Mouse (Mus musculus) midbrain, embryonic 14.5 days (tissue): ENCODE measurements around the gene Pabpn1. TPM values are rescaled to one million over a fixed set of nuclear protein-coding genes. Genes with fewer than 3 reads are reported as not detected.

Experiments used
- ATAC-seq: fragments of 200-750 bp; cut with Nextera tagmentation; 2 replicates; pipeline ENCODE4 v1.8.0; 2017; ENCODE audit warnings: moderate number of reproducible peaks, moderate library complexity; ENCODE audit not compliant: low FRiP score, low TSS enrichment
- DNase-seq: peaks from one replicate; pipeline ENCODE4 v3.0.0-alpha.2; 2015
- H3K27ac ChIP-seq: fragments of 300-500 bp; sonication (generic); replicated peaks from 2 replicates; pipeline ENCODE4 v1.5.1; 2014; ENCODE audit warnings: mild to moderate bottlenecking, low read depth, low read length, moderate library complexity
- H3K27me3 ChIP-seq: fragments of 300-500 bp; sonication (generic); 2 replicates; pipeline ENCODE4 v1.6.1; 2014; ENCODE audit warnings: low read length, control low read depth, mixed read lengths; ENCODE audit not compliant: control insufficient read depth, insufficient read depth
- H3K36me3 ChIP-seq: fragments of 300-500 bp; sonication (generic); 2 replicates; pipeline ENCODE4 v1.6.1; 2014; ENCODE audit warnings: low read length, control low read depth; ENCODE audit not compliant: control insufficient read depth, insufficient read depth
- H3K4me1 ChIP-seq: fragments of 300-500 bp; sonication (generic); 2 replicates; pipeline ENCODE4 v1.6.1; 2014; ENCODE audit warnings: mild to moderate bottlenecking, antibody characterized with exemption, low read length, control low read depth; ENCODE audit not compliant: control insufficient read depth, insufficient read depth
- H3K4me2 ChIP-seq: fragments of 300-500 bp; sonication (generic); 2 replicates; pipeline ENCODE4 v1.6.1; 2014; ENCODE audit warnings: mild to moderate bottlenecking, low read length, moderate library complexity
- H3K4me3 ChIP-seq: fragments of 300-500 bp; sonication (generic); replicated peaks from 2 replicates; pipeline ENCODE4 v1.5.1; 2014; ENCODE audit warnings: low read depth, low read length
- H3K9ac ChIP-seq: fragments of 300-500 bp; sonication (generic); replicated peaks from 2 replicates; pipeline ENCODE4 v1.6.1; 2014; ENCODE audit warnings: mild to moderate bottlenecking, low read length, moderate library complexity
- H3K9me3 ChIP-seq: fragments of 300-500 bp; sonication (generic); 2 replicates; pipeline ENCODE4 v1.6.1; 2016; ENCODE audit warnings: low read length, control low read depth, mixed read lengths; ENCODE audit not compliant: control insufficient read depth
- whole genome bisulfite sequencing: fragments of 180-500 bp; shearing (Covaris S2); extraction: QIAGEN DNeasy Blood & Tissue Kit; methylation state at CpG from one replicate; pipeline ENCODE4 v1.1.7; 2014; 5-methylcytosine and 5-hydroxymethylcytosine counted together
- polyA plus RNA-seq: library from polyadenylated mRNA; unstranded; fragments of >200 nt; fragmentation: Nextera tagmentation; extraction: Ambion mirVana; gene quantifications from 2 replicates; pipeline ENCODE4 v1.2.1, GENCODE M21; 2014

Pabpn1 gene
- polyA plus RNA-seq, 1 experiment from 2014 or later = 171 TPM

DNA sequence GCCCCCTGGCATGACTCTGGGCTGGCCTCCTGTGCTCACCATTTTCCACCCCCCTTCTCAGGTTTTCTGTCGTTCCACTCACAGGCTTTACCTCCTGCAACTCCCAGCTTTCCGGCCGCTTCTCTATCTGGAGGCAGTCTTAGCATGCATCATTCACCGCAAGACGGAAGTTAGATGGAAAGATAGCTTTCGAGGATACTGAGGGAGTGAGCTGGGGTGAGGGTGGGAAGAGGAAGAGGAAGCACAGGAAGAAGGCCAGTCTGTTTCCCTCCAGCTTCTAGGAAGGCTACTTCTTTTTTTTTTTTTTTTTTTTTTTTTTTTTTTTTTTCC, 44.5 kb downstream of the Pabpn1 start:
- no peak overlapping the region for H3K9ac ChIP-seq
- ATAC-seq (no peak), DNase-seq (peak; percentile 4)
- no peak overlapping the region for H3K27ac ChIP-seq
- no peaks in the 10 kb centered on the region for H3K36me3 ChIP-seq
- 57% methylated on average over 6 of the region's 6 CpGs for WGBS
- no peaks in the 10 kb centered on the region for H3K9me3 ChIP-seq
- no peak overlapping the region for H3K4me3 ChIP-seq
- no peak overlapping the region for H3K4me2 ChIP-seq
- H3K4me1 ChIP-seq = peaks cover 11% of the 10 kb centered on the region
- H3K27me3 ChIP-seq = no peaks in the 10 kb centered on the region

DNA sequence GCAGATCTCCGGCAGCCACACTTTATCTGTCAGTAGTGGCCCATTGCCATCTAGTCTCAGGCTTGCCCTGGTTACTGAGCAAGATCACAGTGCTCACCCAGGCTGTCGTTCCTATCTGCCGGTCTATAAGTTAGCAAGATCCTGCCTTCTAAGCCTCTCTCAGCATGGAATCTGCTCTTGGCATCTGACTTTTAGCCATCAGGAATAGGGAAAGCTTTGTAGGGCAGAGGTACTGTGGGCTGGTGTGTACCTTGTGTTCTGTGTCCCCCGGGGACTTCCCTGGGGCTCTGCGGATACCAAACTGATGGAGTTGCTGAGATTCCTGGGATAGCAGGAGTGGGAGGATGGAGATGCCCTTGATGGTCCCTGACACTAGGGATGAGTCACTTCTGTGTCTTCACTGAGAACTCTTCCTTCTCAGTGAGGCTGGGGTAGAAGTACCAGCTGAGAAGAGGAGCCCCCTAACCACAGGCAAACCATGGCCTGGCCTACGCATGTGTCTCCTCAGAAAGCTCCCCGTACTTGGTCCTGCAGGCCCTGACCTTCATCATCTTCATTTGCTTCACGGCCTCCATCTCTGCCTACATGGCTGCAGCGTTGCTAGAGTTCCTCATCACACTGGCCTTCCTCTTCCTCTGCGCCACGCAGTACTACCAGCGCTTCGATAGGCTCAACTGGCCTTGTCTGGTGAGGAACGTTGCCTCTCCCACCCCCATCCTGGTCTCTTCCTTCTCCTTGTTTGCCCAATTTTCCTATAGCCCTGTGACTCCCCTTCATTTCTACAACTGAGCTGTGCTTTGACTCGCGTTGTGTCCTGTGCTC, 45.3 kb downstream of the Pabpn1 start:
- DNase-seq = no peak
- WGBS = 93% methylated on average over 16 of the region's 16 CpGs
- no peak overlapping the region for H3K9ac ChIP-seq
- peaks cover 11% of the 10 kb centered on the region for H3K4me1 ChIP-seq
- H3K4me2 ChIP-seq = no peak overlapping the region
- no peak overlapping the region for H3K27ac ChIP-seq
- no peaks in the 10 kb centered on the region for H3K36me3 ChIP-seq
- H3K27me3 ChIP-seq = no peaks in the 10 kb centered on the region
- no peak for ATAC-seq
- H3K9me3 ChIP-seq = no peaks in the 10 kb centered on the region
- H3K4me3 ChIP-seq = no peak overlapping the region

- DNase-seq = no peak
These were observed 46.3 kb downstream of the Pabpn1 start for GRCm38 (mm10) chr14:54938431-54939219.

GRCm38 (mm10) chr14:54939434-54940175, 47.3 kb downstream of the Pabpn1 start:
- no peak overlapping the region for H3K27ac ChIP-seq
- H3K4me3 ChIP-seq = no peak overlapping the region
- 54% methylated on average over 12 of the region's 12 CpGs for WGBS
- H3K4me2 ChIP-seq = no peak overlapping the region
- H3K9ac ChIP-seq = no peak overlapping the region
- H3K9me3 ChIP-seq = no peaks in the 10 kb centered on the region
- H3K36me3 ChIP-seq = no peaks in the 10 kb centered on the region
- H3K27me3 ChIP-seq = no peaks in the 10 kb centered on the region
- ATAC-seq (no peak), DNase-seq (peak; percentile 69)
- H3K4me1 ChIP-seq = peaks cover 6% of the 10 kb centered on the region; the same call in 1 of the 2 replicates

More at GRCm38 (mm10) chr14:54938431-54939219, 46.3 kb downstream of the Pabpn1 start:
- Histone ChIP-seq H3K9ac (no peak overlapping the region), H3K4me1 (peaks cover 6% of the 10 kb centered on the region; the same call in 1 of the 2 replicates), H3K9me3 (no peaks in the 10 kb centered on the region), H3K27ac (no peak overlapping the region), H3K4me3 (no peak overlapping the region), H3K36me3 (no peaks in the 10 kb centered on the region), H3K27me3 (no peaks in the 10 kb centered on the region), H3K4me2 (no peak overlapping the region)
- 83% methylated on average over 15 of the region's 15 CpGs for WGBS
- no peak for ATAC-seq

DNA sequence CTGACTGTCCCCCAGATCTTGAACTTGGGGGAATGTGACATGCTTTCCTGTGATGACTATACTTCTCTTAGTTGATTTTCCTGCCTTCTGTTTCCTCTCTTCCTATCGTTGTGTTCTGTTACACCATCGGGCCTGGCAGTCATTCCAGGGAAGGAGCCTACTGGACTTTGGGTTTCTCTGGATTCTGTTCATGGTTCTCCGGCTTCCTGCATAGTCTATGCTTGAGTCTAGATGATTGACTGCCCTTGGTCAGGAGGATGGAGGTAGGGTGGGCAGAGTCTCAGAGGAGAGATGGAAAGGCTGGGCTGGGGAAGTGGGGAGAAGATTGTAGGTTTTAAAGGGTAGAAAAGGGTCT, 47.9 kb downstream of the Pabpn1 start:
- Histone ChIP-seq H3K4me1 (peaks cover 6% of the 10 kb centered on the region; the same call in 1 of the 2 replicates), H3K4me3 (no peak overlapping the region), H3K9me3 (no peaks in the 10 kb centered on the region), H3K36me3 (no peaks in the 10 kb centered on the region), H3K4me2 (no peak overlapping the region), H3K27ac (no peak overlapping the region), H3K27me3 (no peaks in the 10 kb centered on the region), H3K9ac (no peak overlapping the region)
- ATAC-seq (no peak), DNase-seq (no peak)
- 86% methylated on average over 3 of the region's 3 CpGs for WGBS

GRCm38 (mm10) chr14:54941024-54941978, 49.0 kb downstream of the Pabpn1 start:
- WGBS = 74% methylated on average over 13 of the region's 13 CpGs

GRCm38 (mm10) chr14:54942479-54942878, 50.2 kb downstream of the Pabpn1 start:
- DNase-seq = no peak
- Histone ChIP-seq H3K27me3 (no peaks in the 10 kb centered on the region), H3K9ac (no peak overlapping the region), H3K36me3 (no peaks in the 10 kb centered on the region), H3K4me2 (no peak overlapping the region), H3K9me3 (no peaks in the 10 kb centered on the region), H3K4me3 (no peak overlapping the region), H3K27ac (no peak overlapping the region), H3K4me1 (no peaks in the 10 kb centered on the region)
- 94% methylated on average over 8 of the region's 8 CpGs for WGBS
- ATAC-seq = no peak

More at GRCm38 (mm10) chr14:54941024-54941978, 49.0 kb downstream of the Pabpn1 start:
- DNase-seq (no peak), ATAC-seq (no peak)
- Histone ChIP-seq H3K4me3 (no peak overlapping the region), H3K27ac (no peak overlapping the region), H3K4me2 (no peak overlapping the region), H3K36me3 (no peaks in the 10 kb centered on the region), H3K9me3 (no peaks in the 10 kb centered on the region), H3K27me3 (no peaks in the 10 kb centered on the region), H3K9ac (no peak overlapping the region), H3K4me1 (peaks cover 2% of the 10 kb centered on the region; the same call in 1 of the 2 replicates)

- H3K27me3 ChIP-seq = no peaks in the 10 kb centered on the region
- 95% methylated on average over 7 of the region's 7 CpGs for WGBS
- H3K4me2 ChIP-seq = no peak overlapping the region
- no peak overlapping the region for H3K9ac ChIP-seq
- H3K4me3 ChIP-seq = no peak overlapping the region
- ATAC-seq (no peak), DNase-seq (no peak)
- H3K36me3 ChIP-seq = no peaks in the 10 kb centered on the region
- H3K9me3 ChIP-seq = no peaks in the 10 kb centered on the region
- H3K4me1 ChIP-seq = no peaks in the 10 kb centered on the region
- no peak overlapping the region for H3K27ac ChIP-seq
These were observed 51.7 kb downstream of the Pabpn1 start for GRCm38 (mm10) chr14:54943971-54944370.
